Comparison of ENCODE assay signal across 8 mouse cellular contexts in the genomic region with DNA sequence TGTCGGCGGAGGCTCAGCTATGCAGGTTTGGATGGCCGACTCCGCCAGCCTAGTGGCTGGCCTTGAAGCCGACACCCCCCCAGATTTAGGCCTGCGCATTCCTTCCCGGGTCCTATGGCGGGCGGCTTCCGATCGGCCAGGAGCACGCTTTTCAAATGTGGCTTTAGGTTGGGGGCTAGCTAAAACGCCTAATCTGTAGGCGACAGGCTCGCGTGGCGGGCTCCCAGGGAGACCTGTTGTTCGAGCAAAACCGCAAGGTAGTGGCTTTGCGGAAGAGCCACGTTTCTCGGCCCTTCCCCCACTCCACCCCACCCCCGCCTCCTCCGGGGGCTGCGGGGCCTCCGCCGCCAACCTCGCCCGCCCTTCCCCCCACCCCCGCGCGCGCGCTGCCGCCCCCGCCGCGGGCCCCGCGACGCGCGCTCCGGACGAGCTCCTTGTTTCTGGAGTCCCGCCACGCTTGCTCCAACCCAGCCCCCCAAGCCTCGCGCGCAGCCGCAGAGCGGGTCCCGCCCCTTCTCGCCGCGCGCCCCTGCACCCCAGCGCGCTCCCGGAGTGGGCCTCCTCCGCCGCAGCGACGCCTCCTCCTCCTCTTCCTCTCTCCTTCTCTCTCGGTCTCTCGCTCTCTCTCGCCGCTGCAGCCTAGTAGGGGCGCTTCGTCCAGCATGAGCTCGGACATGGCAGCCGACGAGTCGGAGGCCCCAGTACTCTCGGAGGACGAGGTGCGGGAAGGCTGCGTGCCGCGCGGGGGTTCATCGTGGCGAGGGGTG. TPM values are rescaled to one million over a fixed set of nuclear protein-coding genes. Genes with fewer than 3 reads are reported as not detected.
DNase-seq lines count a peak whose midpoint lies in the region; ATAC-seq and TF ChIP-seq lines count a peak whose summit lies in the region.

TSS of gene Nedd4 (plus strand) at position 452 of the 767 bp plus-strand sequence.

- H3K4me1 ChIP-seq in ES-Bruce4 (ENCODE audit: control insufficient read depth, insufficient read depth, low read length) = peaks cover 4% of the 10 kb centered on the region
- peaks cover 44% of the 10 kb centered on the region for H3K4me1 ChIP-seq in forebrain, embryonic 13.5 days
- peaks cover 17% of the 10 kb centered on the region for H3K4me1 ChIP-seq in heart, postnatal 0 days (ENCODE audit: control insufficient read depth, insufficient read depth)
- H3K4me1 ChIP-seq in liver, embryonic 15.5 days (replicated peaks) = peaks cover 67% of the 10 kb centered on the region
- H3K4me1 ChIP-seq in neural tube, embryonic 13.5 days (replicated peaks) = peaks cover 49% of the 10 kb centered on the region

- H3K9ac ChIP-seq in ES-Bruce4 (ENCODE audit: low read depth, poor library complexity, severe bottlenecking) = peak within 1 kb of the TSS; percentile 99
- peak within 1 kb of the TSS; percentile 100 for H3K9ac ChIP-seq in forebrain, embryonic 13.5 days
- peak within 1 kb of the TSS; percentile 100 for H3K9ac ChIP-seq in heart, postnatal 0 days (replicated peaks; ENCODE audit: low read depth, low read length)
- peak within 1 kb of the TSS; percentile 93 for H3K9ac ChIP-seq in liver, embryonic 15.5 days
- peak within 1 kb of the TSS; percentile 100 for H3K9ac ChIP-seq in neural tube, embryonic 13.5 days

- TF ChIP-seq EP300 in ES-Bruce4 (IDR thresholded peaks at IDR 0.05; ENCODE audit: insufficient read depth, low read depth, low read length) = no peak
- peak; percentile 24 for TF ChIP-seq EP300 in heart, postnatal 0 days (IDR thresholded peaks at IDR 0.05; ENCODE audit: low read depth)

- H3K27me3 ChIP-seq in ES-Bruce4 (ENCODE audit: control insufficient read depth, insufficient read depth, low read length, poor library complexity, severe bottlenecking) = no peaks in the 10 kb centered on the region
- no peaks in the 10 kb centered on the region for H3K27me3 ChIP-seq in forebrain, embryonic 13.5 days
- H3K27me3 ChIP-seq in heart, postnatal 0 days (ENCODE audit: control insufficient read depth, insufficient read depth, low read length) = no peaks in the 10 kb centered on the region
- no peaks in the 10 kb centered on the region for H3K27me3 ChIP-seq in liver, embryonic 15.5 days
- no peaks in the 10 kb centered on the region for H3K27me3 ChIP-seq in neural tube, embryonic 13.5 days

- TF ChIP-seq POLR2A in ES-Bruce4 (IDR thresholded peaks at IDR 0.05; ENCODE audit: insufficient read depth, low read length) = peak; percentile 54

- ATAC-seq in forebrain, embryonic 13.5 days = peak; percentile 88
- peak; percentile 91 for ATAC-seq in heart, postnatal 0 days (ENCODE audit: insufficient read depth, low read depth)
- peak; percentile 92 for ATAC-seq in liver, embryonic 15.5 days (ENCODE audit: insufficient read depth)
- ATAC-seq in neural tube, embryonic 13.5 days (ENCODE audit: low read depth) = peak; percentile 93

- H3K9me3 ChIP-seq in ES-Bruce4 (replicated peaks; ENCODE audit: control insufficient read depth, insufficient read depth, low read length, poor library complexity, severe bottlenecking) = no peaks in the 10 kb centered on the region
- no peaks in the 10 kb centered on the region for H3K9me3 ChIP-seq in forebrain, embryonic 13.5 days (replicated peaks)
- no peaks in the 10 kb centered on the region for H3K9me3 ChIP-seq in heart, postnatal 0 days (replicated peaks; ENCODE audit: control insufficient read depth, low read length)
- H3K9me3 ChIP-seq in liver, embryonic 15.5 days (replicated peaks) = no peaks in the 10 kb centered on the region
- H3K9me3 ChIP-seq in neural tube, embryonic 13.5 days = no peaks in the 10 kb centered on the region

- peak within 1 kb of the TSS; percentile 90 for H3K4me2 ChIP-seq in forebrain, embryonic 13.5 days
- peak within 1 kb of the TSS; percentile 80 for H3K4me2 ChIP-seq in heart, postnatal 0 days (ENCODE audit: low read depth, low read length)
- peak within 1 kb of the TSS; percentile 93 for H3K4me2 ChIP-seq in liver, embryonic 15.5 days
- H3K4me2 ChIP-seq in neural tube, embryonic 13.5 days = peak within 1 kb of the TSS; percentile 92

- TF ChIP-seq CTCF in ES-Bruce4 (IDR thresholded peaks at IDR 0.05; ENCODE audit: low read depth, low read length) = no peak
- TF ChIP-seq CTCF in heart, postnatal 0 days (IDR thresholded peaks at IDR 0.05; ENCODE audit: low read depth) = peak; percentile 18; the same call in 1 of the 2 replicates

- peak within 1 kb of the TSS; percentile 85 for H3K27ac ChIP-seq in ES-Bruce4 (ENCODE audit: insufficient read depth, low read length)
- H3K27ac ChIP-seq in forebrain, embryonic 13.5 days = peak within 1 kb of the TSS; percentile 99
- peak within 1 kb of the TSS; percentile 100 for H3K27ac ChIP-seq in heart, postnatal 0 days (ENCODE audit: low read depth)
- peak within 1 kb of the TSS; percentile 94 for H3K27ac ChIP-seq in liver, embryonic 15.5 days (replicated peaks)
- H3K27ac ChIP-seq in neural tube, embryonic 13.5 days (replicated peaks) = peak within 1 kb of the TSS; percentile 99

- peaks cover 32% of the 10 kb centered on the region for H3K36me3 ChIP-seq in ES-Bruce4 (ENCODE audit: control insufficient read depth, insufficient read depth, low read length, poor library complexity, severe bottlenecking)
- peaks cover 15% of the 10 kb centered on the region for H3K36me3 ChIP-seq in forebrain, embryonic 13.5 days (ENCODE audit: poor library complexity, severe bottlenecking)
- H3K36me3 ChIP-seq in heart, postnatal 0 days (replicated peaks; ENCODE audit: control insufficient read depth, insufficient read depth, low read length) = peaks cover 23% of the 10 kb centered on the region; the same call in 1 of the 2 replicates
- peaks cover 33% of the 10 kb centered on the region for H3K36me3 ChIP-seq in liver, embryonic 15.5 days (replicated peaks)
- H3K36me3 ChIP-seq in neural tube, embryonic 13.5 days = peaks cover 16% of the 10 kb centered on the region

- under 1% methylated on average over 53 of the region's 83 CpGs for WGBS in forebrain, embryonic 13.5 days
- 1% methylated on average over 68 of the region's 83 CpGs for WGBS in heart, postnatal 0 days
- 1% methylated on average over 77 of the region's 83 CpGs for WGBS in liver, embryonic 15.5 days (ENCODE audit: insufficient replicate concordance)
- WGBS in neural tube, embryonic 13.5 days = under 1% methylated on average over 68 of the region's 83 CpGs

- H3K4me3 ChIP-seq in ES-Bruce4 (ENCODE audit: low read depth, low read length) = peak within 1 kb of the TSS; percentile 96
- peak within 1 kb of the TSS; percentile 99 for H3K4me3 ChIP-seq in forebrain, embryonic 13.5 days
- H3K4me3 ChIP-seq in heart, postnatal 0 days (ENCODE audit: low read depth, low read length) = peak within 1 kb of the TSS; percentile 99
- H3K4me3 ChIP-seq in liver, embryonic 15.5 days (replicated peaks) = peak within 1 kb of the TSS; percentile 93
- H3K4me3 ChIP-seq in neural tube, embryonic 13.5 days = peak within 1 kb of the TSS; percentile 99

- peak; percentile 86 for DNase-seq in c-Kit-positive CD71-positive TER-119-positive erythroid progenitor cells, embryonic 14.5 days (ENCODE audit: low spot score)
- DNase-seq in heart, postnatal 0 days (ENCODE audit: low spot score) = peak; percentile 92
- DNase-seq in kidney, postnatal 4 days = peak; percentile 97 to 98
- DNase-seq in telencephalon, adult 2 months (ENCODE audit: low read depth, low spot score) = peak; percentile 79

RNA-seq across cellular contexts. Expression of gene Nedd4, which starts in this region (rescaled TPM):
- 1,167 and 1,184 TPM in 2 replicates for polyA plus RNA-seq in ES-Bruce4 (2011; ENCODE audit: insufficient read depth, insufficient read length, low read depth, missing spikeins)
- 552 and 600 TPM in 2 replicates for polyA plus RNA-seq in forebrain, embryonic 13.5 days (2015; fragmentation: Nextera tagmentation; extraction: Ambion mirVana)
- total RNA-seq in heart, postnatal 0 days (2014; rRNA removed; ENCODE audit: low replicate concordance) = 444 and 493 TPM in 2 replicates
- 294 and 303 TPM in 2 replicates for polyA plus RNA-seq in heart, postnatal 0 days (2015; fragmentation: Nextera tagmentation; extraction: Ambion mirVana)
- 90.0 and 90.8 TPM in 2 replicates for polyA plus RNA-seq in liver, embryonic 15.5 days (2015; fragmentation: Nextera tagmentation; extraction: Ambion mirVana)
- 475 and 521 TPM in 2 replicates for polyA plus RNA-seq in neural tube, embryonic 13.5 days (2015; fragmentation: Nextera tagmentation; extraction: Ambion mirVana)

Comparison
In these comparisons a context has a peak if more than half of its experiments do, and no peak if none do; other contexts are left out.
1. Peak in every context shown above with its lines: DNase-seq, ATAC-seq, H3K4me3 ChIP-seq and H3K27ac ChIP-seq.